Mouse (Mus musculus) midbrain, embryonic 14.5 days (tissue): ENCODE data around the gene Astl. TPM values are rescaled to one million over a fixed set of nuclear protein-coding genes. Genes with fewer than 3 reads are reported as not detected.

ENCODE experiments used
- ATAC-seq: fragments of 200-750 bp; cut with Nextera tagmentation; 2 replicates; pipeline ENCODE4 v1.8.0; 2017; ENCODE audit warnings: moderate number of reproducible peaks, moderate library complexity; ENCODE audit not compliant: low FRiP score, low TSS enrichment
- DNase-seq: peaks from one replicate; pipeline ENCODE4 v3.0.0-alpha.2; 2015
- H3K27ac ChIP-seq: fragments of 300-500 bp; sonication (generic); replicated peaks from 2 replicates; pipeline ENCODE4 v1.5.1; 2014; ENCODE audit warnings: mild to moderate bottlenecking, low read depth, low read length, moderate library complexity
- H3K27me3 ChIP-seq: fragments of 300-500 bp; sonication (generic); 2 replicates; pipeline ENCODE4 v1.6.1; 2014; ENCODE audit warnings: low read length, control low read depth, mixed read lengths; ENCODE audit not compliant: control insufficient read depth, insufficient read depth
- H3K36me3 ChIP-seq: fragments of 300-500 bp; sonication (generic); 2 replicates; pipeline ENCODE4 v1.6.1; 2014; ENCODE audit warnings: low read length, control low read depth; ENCODE audit not compliant: control insufficient read depth, insufficient read depth
- H3K4me1 ChIP-seq: fragments of 300-500 bp; sonication (generic); 2 replicates; pipeline ENCODE4 v1.6.1; 2014; ENCODE audit warnings: mild to moderate bottlenecking, antibody characterized with exemption, low read length, control low read depth; ENCODE audit not compliant: control insufficient read depth, insufficient read depth
- H3K4me2 ChIP-seq: fragments of 300-500 bp; sonication (generic); 2 replicates; pipeline ENCODE4 v1.6.1; 2014; ENCODE audit warnings: mild to moderate bottlenecking, low read length, moderate library complexity
- H3K4me3 ChIP-seq: fragments of 300-500 bp; sonication (generic); replicated peaks from 2 replicates; pipeline ENCODE4 v1.5.1; 2014; ENCODE audit warnings: low read depth, low read length
- H3K9ac ChIP-seq: fragments of 300-500 bp; sonication (generic); replicated peaks from 2 replicates; pipeline ENCODE4 v1.6.1; 2014; ENCODE audit warnings: mild to moderate bottlenecking, low read length, moderate library complexity
- H3K9me3 ChIP-seq: fragments of 300-500 bp; sonication (generic); 2 replicates; pipeline ENCODE4 v1.6.1; 2016; ENCODE audit warnings: low read length, control low read depth, mixed read lengths; ENCODE audit not compliant: control insufficient read depth
- WGBS: fragments of 180-500 bp; shearing (Covaris S2); extraction: QIAGEN DNeasy Blood & Tissue Kit; methylation state at CpG from one replicate; pipeline ENCODE4 v1.1.7; 2014; 5-methylcytosine and 5-hydroxymethylcytosine counted together
- polyA plus RNA-seq: library from polyadenylated mRNA; unstranded; fragments of >200 nt; fragmentation: Nextera tagmentation; extraction: Ambion mirVana; gene quantifications from 2 replicates; pipeline ENCODE4 v1.2.1, GENCODE M21; 2014

Astl gene
- polyA plus RNA-seq, 1 experiment from 2014 or later = not detected

- H3K9ac ChIP-seq = no peak overlapping the region
- no peak overlapping the region for H3K27ac ChIP-seq
- 90% methylated on average over 5 of the region's 5 CpGs for WGBS
Measured at GRCm38 (mm10) chr2:127394606-127395161, 56.2 kb downstream of the Astl start.

GRCm38 (mm10) chr2:127398738-127399137 lies 60.3 kb downstream of the Astl start:
- no peak for ATAC-seq
- Histone ChIP-seq H3K4me3 (no peak overlapping the region), H3K4me2 (no peak overlapping the region), H3K9ac (no peak overlapping the region), H3K27me3 (no peaks in the 10 kb centered on the region), H3K36me3 (no peaks in the 10 kb centered on the region), H3K4me1 (no peaks in the 10 kb centered on the region), H3K27ac (no peak overlapping the region), H3K9me3 (no peaks in the 10 kb centered on the region)
- DNase-seq = no peak
- 92% methylated on average over 7 of the region's 7 CpGs for WGBS

More at GRCm38 (mm10) chr2:127394606-127395161, 56.2 kb downstream of the Astl start:
- DNase-seq (no peak), ATAC-seq (no peak)
- Histone ChIP-seq H3K36me3 (no peaks in the 10 kb centered on the region), H3K4me3 (no peak overlapping the region), H3K9me3 (no peaks in the 10 kb centered on the region), H3K4me2 (no peak overlapping the region), H3K27me3 (no peaks in the 10 kb centered on the region), H3K4me1 (no peaks in the 10 kb centered on the region)

Other genes starting within 250 kb of the Astl start
- 10.7 and 19.6 TPM in 2 replicates for gene Ncaph, start 204.7 kb upstream of the Astl start, polyA plus RNA-seq
- 5.6 and 6.4 TPM in 2 replicates for gene Itpripl1, start 195.2 kb upstream of the Astl start, polyA plus RNA-seq
- 1.2 and 1.3 TPM in 2 replicates for gene 1810024B03Rik, start 130.4 kb upstream of the Astl start, polyA plus RNA-seq
- gene Snrnp200, start 130.3 kb upstream of the Astl start, polyA plus RNA-seq = 59.6 and 75.8 TPM in 2 replicates
- 50.4 and 56.4 TPM in 2 replicates for gene Ciao1, start 90.8 kb upstream of the Astl start, polyA plus RNA-seq
- gene Tmem127, start 90.7 kb upstream of the Astl start, polyA plus RNA-seq = 35.0 and 35.4 TPM in 2 replicates
- gene Stard7, start 68.4 kb upstream of the Astl start, polyA plus RNA-seq = 77.1 and 113 TPM in 2 replicates
- gene Dusp2, start 2.5 kb upstream of the Astl start, polyA plus RNA-seq = 10.1 and 12.7 TPM in 2 replicates
- 0.08 TPM in 1 of 2 replicates, not detected in the other for gene Adra2b, start 24.6 kb downstream of the Astl start, polyA plus RNA-seq
- gene Gpat2, start 86.6 kb downstream of the Astl start, polyA plus RNA-seq = 0.08 TPM in 2 replicates
- 37.0 and 42.8 TPM in 2 replicates for gene Fahd2a, start 105.9 kb downstream of the Astl start, polyA plus RNA-seq
- 10.7 and 13.1 TPM in 2 replicates for gene Kcnip3, start 183.5 kb downstream of the Astl start, polyA plus RNA-seq
- not detected in 2 replicates for gene Prom2, start 202.8 kb downstream of the Astl start, polyA plus RNA-seq
- 6.2 and 10.2 TPM in 2 replicates for gene Zfp661, start 248.5 kb downstream of the Astl start, polyA plus RNA-seq
- gene Mrps5, start 248.6 kb downstream of the Astl start, polyA plus RNA-seq = 148 TPM in 2 replicates